Mouse (Mus musculus) neural tube, embryonic 14.5 days (tissue): ENCODE results near the gene Gm21679. TPM values are rescaled to one million over a fixed set of nuclear protein-coding genes. Genes with fewer than 3 reads are reported as not detected.
"Not testable (repeated sequence)": the region's sequence is repeated elsewhere in the genome, so short reads cannot be mapped to it uniquely, and the experiment has no call there.

ENCODE experiments used
- ATAC-seq: fragments of 200-750 bp; cut with Nextera tagmentation; 2 replicates; pipeline ENCODE4 v1.8.0; 2017; ENCODE audit warnings: low read depth, mild to moderate bottlenecking, moderate TSS enrichment, moderate library complexity
- H3K27ac ChIP-seq: fragments of 300-500 bp; sonication (generic); 2 replicates; pipeline ENCODE4 v1.5.1; 2014; ENCODE audit warnings: low read depth, mild to moderate bottlenecking, control low read depth, low read length, moderate library complexity, mixed read lengths
- H3K27me3 ChIP-seq: fragments of 300-500 bp; sonication (generic); 2 replicates; pipeline ENCODE4 v1.6.1; 2014; ENCODE audit warnings: low read length; ENCODE audit not compliant: control insufficient read depth, insufficient read depth
- H3K36me3 ChIP-seq: fragments of 300-500 bp; sonication (generic); 2 replicates; pipeline ENCODE4 v1.6.1; 2014; ENCODE audit warnings: low read length, mixed read lengths; ENCODE audit not compliant: control insufficient read depth, insufficient read depth
- H3K4me1 ChIP-seq: fragments of 300-500 bp; sonication (generic); 2 replicates; pipeline ENCODE4 v1.6.1; 2014; ENCODE audit warnings: low read length; ENCODE audit not compliant: control insufficient read depth, insufficient read depth
- H3K4me2 ChIP-seq: fragments of 300-500 bp; sonication (generic); 2 replicates; pipeline ENCODE4 v1.6.1; 2014; ENCODE audit warnings: mild to moderate bottlenecking, low read depth, low read length, control low read depth
- H3K4me3 ChIP-seq: fragments of 300-500 bp; sonication (generic); 2 replicates; pipeline ENCODE4 v1.5.1; 2014; ENCODE audit warnings: low read depth, low read length, control low read depth, mixed read lengths
- H3K9ac ChIP-seq: fragments of 300-500 bp; sonication (generic); replicated peaks from 2 replicates; pipeline ENCODE4 v1.6.1; 2014; ENCODE audit warnings: low read depth, mild to moderate bottlenecking, control low read depth, low read length, mixed read lengths
- H3K9me3 ChIP-seq: fragments of 300-500 bp; sonication (generic); 2 replicates; pipeline ENCODE4 v1.6.1; 2016; ENCODE audit warnings: low read length; ENCODE audit not compliant: control insufficient read depth
- WGBS: fragments of 180-500 bp; shearing (Covaris S2); extraction: QIAGEN DNeasy Blood & Tissue Kit; methylation state at CpG from one replicate; pipeline ENCODE4 v1.1.7; 2014; 5-methylcytosine and 5-hydroxymethylcytosine counted together
- polyA plus RNA-seq: library from polyadenylated mRNA; unstranded; fragments of >200 nt; fragmentation: Nextera tagmentation; extraction: Ambion mirVana; gene quantifications from 2 replicates; pipeline ENCODE4 v1.2.1, GENCODE M21; 2014

The Gm21679 gene
- polyA plus RNA-seq = not detected in 2 replicates

DNA sequence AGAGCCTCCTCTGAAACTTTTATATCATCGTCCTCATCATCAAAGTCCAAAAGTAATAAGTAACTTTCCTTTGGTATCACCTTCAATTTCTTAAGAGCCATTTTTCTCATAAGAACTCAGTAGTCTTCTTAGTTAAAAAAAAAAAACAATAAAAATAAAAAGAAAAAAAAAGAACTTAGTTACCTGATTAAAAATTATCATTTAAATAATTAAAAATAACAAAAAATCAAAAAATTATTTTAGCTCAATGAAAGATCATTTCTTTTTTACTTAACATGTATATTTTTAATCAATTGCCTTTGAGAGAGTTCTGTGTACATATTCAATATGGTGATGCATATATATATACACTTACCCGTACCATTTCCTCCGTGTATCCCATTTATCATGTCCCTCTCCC, at the start of gene Gm21679:
TSS of gene Gm21679 (minus strand) at position 101 of the 400 bp plus-strand sequence.
- not testable (repeated sequence) for H3K4me3 ChIP-seq, ATAC-seq, H3K27me3 ChIP-seq, H3K9me3 ChIP-seq, H3K4me1 ChIP-seq, H3K4me2 ChIP-seq, H3K9ac ChIP-seq, H3K27ac ChIP-seq, H3K36me3 ChIP-seq
- WGBS = no CpG with 5 or more reads among the region's 3 CpGs
